Mouse (Mus musculus) heart, embryonic 15.5 days (tissue): ENCODE measurements at regions not wholly inside any gene's neighbourhood (a gene's known extent, or its start where the extent isn't known, plus 50 kb on each side); places are given as distances from the start of the nearest gene placed in this dataset.

ENCODE experiments used
- ATAC-seq: fragments of 200-750 bp; cut with Nextera tagmentation; replicated peaks from 2 replicates; pipeline ENCODE4 v1.8.0; 2017; ENCODE audit warnings: low read depth, moderate TSS enrichment; ENCODE audit not compliant: insufficient number of reproducible peaks, insufficient read depth, low FRiP score
- H3K27ac ChIP-seq: fragments of 300-500 bp; sonication (generic); 2 replicates; pipeline ENCODE4 v1.5.1; 2015; ENCODE audit warnings: mild to moderate bottlenecking, inconsistent platforms
- H3K27me3 ChIP-seq: fragments of 300-500 bp; sonication (generic); 2 replicates; pipeline ENCODE4 v1.6.1; 2015; ENCODE audit warnings: inconsistent platforms
- H3K36me3 ChIP-seq: fragments of 300-500 bp; sonication (generic); 2 replicates; pipeline ENCODE4 v1.6.1; 2015; ENCODE audit warnings: mild to moderate bottlenecking, inconsistent platforms
- H3K4me1 ChIP-seq: fragments of 300-500 bp; sonication (generic); replicated peaks from 2 replicates; pipeline ENCODE4 v1.6.1; 2015; ENCODE audit warnings: inconsistent platforms
- H3K4me2 ChIP-seq: fragments of 300-500 bp; sonication (generic); 2 replicates; pipeline ENCODE4 v1.6.1; 2015; ENCODE audit warnings: inconsistent platforms, mild to moderate bottlenecking, moderate library complexity
- H3K4me3 ChIP-seq: fragments of 300-500 bp; sonication (generic); 2 replicates; pipeline ENCODE4 v1.5.1; 2015; ENCODE audit warnings: mild to moderate bottlenecking, inconsistent platforms
- H3K9ac ChIP-seq: fragments of 300-500 bp; sonication (generic); 2 replicates; pipeline ENCODE4 v1.6.1; 2015; ENCODE audit warnings: mild to moderate bottlenecking, inconsistent platforms
- H3K9me3 ChIP-seq: fragments of 300-500 bp; sonication (generic); replicated peaks from 2 replicates; pipeline ENCODE4 v1.6.1; 2016; ENCODE audit warnings: inconsistent platforms
- WGBS: fragments of 180-500 bp; shearing (Covaris S2); methylation state at CpG from one replicate; pipeline ENCODE4 v1.1.7; 2015; ENCODE audit warnings: mixed read lengths; 5-methylcytosine and 5-hydroxymethylcytosine counted together

- H3K27ac ChIP-seq = peak overlapping the region; percentile 48
- no peaks in the 10 kb centered on the region for H3K36me3 ChIP-seq
- no peak; the same call in 1 of the 2 replicates for ATAC-seq
- no peaks in the 10 kb centered on the region for H3K9me3 ChIP-seq
- WGBS = 30% methylated on average over 9 of the region's 9 CpGs
- H3K4me1 ChIP-seq = 0 out of 2 replicates have a peak, but pooled peaks cover 2% of the 10 kb centered on the region
- no peaks in the 10 kb centered on the region for H3K27me3 ChIP-seq
- 0 out of 2 replicates have a peak overlapping the region, but pooled peaks have one; percentile 9 for H3K4me2 ChIP-seq
- no peak overlapping the region for H3K9ac ChIP-seq
- no peak overlapping the region for H3K4me3 ChIP-seq
Measured at GRCm38 (mm10) chr6:141091076-141091780, 157.8 kb upstream of the Pde3a start.

GRCm38 (mm10) chr6:141091781-141092140 is 157.3 kb upstream of the Pde3a start:
- H3K27ac ChIP-seq = peak overlapping the region; percentile 48
- no peaks in the 10 kb centered on the region for H3K27me3 ChIP-seq
- 60% methylated on average over 6 of the region's 6 CpGs for WGBS
- H3K4me3 ChIP-seq = no peak overlapping the region
- H3K4me1 ChIP-seq = 0 out of 2 replicates have a peak, but pooled peaks cover 2% of the 10 kb centered on the region
- no peaks in the 10 kb centered on the region for H3K36me3 ChIP-seq
- ATAC-seq = no peak
- H3K4me2 ChIP-seq = 0 out of 2 replicates have a peak overlapping the region, but pooled peaks have one; percentile 9
- H3K9ac ChIP-seq = no peak overlapping the region
- no peaks in the 10 kb centered on the region for H3K9me3 ChIP-seq

- Histone ChIP-seq H3K27me3 (no peaks in the 10 kb centered on the region), H3K9ac (no peak overlapping the region), H3K27ac (no peak overlapping the region), H3K9me3 (no peaks in the 10 kb centered on the region), H3K4me1 (no peaks in the 10 kb centered on the region), H3K4me2 (no peak overlapping the region), H3K36me3 (no peaks in the 10 kb centered on the region), H3K4me3 (no peak overlapping the region)
- WGBS = 48% methylated on average over 13 of the region's 13 CpGs
- ATAC-seq = no peak
Measured at GRCm38 (mm10) chr6:141097338-141098122, 151.5 kb upstream of the Pde3a start.

- no peaks in the 10 kb centered on the region for H3K27me3 ChIP-seq
- no peak overlapping the region for H3K4me3 ChIP-seq
- no peak overlapping the region for H3K4me2 ChIP-seq
- H3K4me1 ChIP-seq = no peaks in the 10 kb centered on the region
- no peak for ATAC-seq
- H3K9me3 ChIP-seq = no peaks in the 10 kb centered on the region
- no peaks in the 10 kb centered on the region for H3K36me3 ChIP-seq
- no peak overlapping the region for H3K27ac ChIP-seq
- 45% methylated on average over 5 of the region's 5 CpGs for WGBS
- H3K9ac ChIP-seq = no peak overlapping the region
Measured at GRCm38 (mm10) chr6:141118287-141118686, 130.8 kb upstream of the Pde3a start.

- no peak overlapping the region for H3K4me3 ChIP-seq
- H3K36me3 ChIP-seq = no peaks in the 10 kb centered on the region
- H3K4me1 ChIP-seq = no peaks in the 10 kb centered on the region
- H3K27me3 ChIP-seq = no peaks in the 10 kb centered on the region
- H3K27ac ChIP-seq = no peak overlapping the region
- no peak for ATAC-seq
- no peak overlapping the region for H3K9ac ChIP-seq
- H3K9me3 ChIP-seq = no peaks in the 10 kb centered on the region
- WGBS = 52% methylated on average over 10 of the region's 10 CpGs
- H3K4me2 ChIP-seq = no peak overlapping the region
Measured at GRCm38 (mm10) chr6:141126614-141127396, 122.3 kb upstream of the Pde3a start.

- Histone ChIP-seq H3K4me1 (no peaks in the 10 kb centered on the region), H3K9me3 (no peaks in the 10 kb centered on the region), H3K4me2 (no peak overlapping the region), H3K27me3 (no peaks in the 10 kb centered on the region), H3K9ac (no peak overlapping the region), H3K4me3 (no peak overlapping the region), H3K36me3 (no peaks in the 10 kb centered on the region), H3K27ac (no peak overlapping the region)
- ATAC-seq = no peak
- WGBS = 66% methylated on average over 1 of the region's 1 CpGs
Measured at GRCm38 (mm10) chr6:141129596-141129995, 119.5 kb upstream of the Pde3a start.

- H3K4me1 ChIP-seq = no peaks in the 10 kb centered on the region
- no peaks in the 10 kb centered on the region for H3K36me3 ChIP-seq
- no peaks in the 10 kb centered on the region for H3K27me3 ChIP-seq
- H3K27ac ChIP-seq = no peak overlapping the region
- H3K4me2 ChIP-seq = no peak overlapping the region
- no peaks in the 10 kb centered on the region for H3K9me3 ChIP-seq
- no peak overlapping the region for H3K4me3 ChIP-seq
- WGBS = 42% methylated on average over 6 of the region's 6 CpGs
- H3K9ac ChIP-seq = no peak overlapping the region
- no peak for ATAC-seq
Measured at GRCm38 (mm10) chr6:141134176-141134575, 114.9 kb upstream of the Pde3a start.

- H3K9ac ChIP-seq = no peak overlapping the region
- H3K27me3 ChIP-seq = no peaks in the 10 kb centered on the region
- 71% methylated on average over 12 of the region's 12 CpGs for WGBS
Measured at GRCm38 (mm10) chr6:141136664-141137375, 112.2 kb upstream of the Pde3a start.

GRCm38 (mm10) chr6:141141016-141141415 is 108.1 kb upstream of the Pde3a start:
- H3K4me2 ChIP-seq = peak overlapping the region; percentile 34; the same call in 1 of the 2 replicates
- ATAC-seq = no peak
- H3K4me1 ChIP-seq = no peaks in the 10 kb centered on the region
- no peaks in the 10 kb centered on the region for H3K27me3 ChIP-seq
- H3K9ac ChIP-seq = no peak overlapping the region
- H3K9me3 ChIP-seq = no peaks in the 10 kb centered on the region
- no peak overlapping the region for H3K27ac ChIP-seq
- H3K4me3 ChIP-seq = peak overlapping the region; percentile 21; the same call in 1 of the 2 replicates
- no peaks in the 10 kb centered on the region for H3K36me3 ChIP-seq
- 50% methylated on average over 22 of the region's 22 CpGs for WGBS

More at GRCm38 (mm10) chr6:141136664-141137375, 112.2 kb upstream of the Pde3a start:
- ATAC-seq = no peak
- no peak overlapping the region for H3K4me3 ChIP-seq
- H3K4me2 ChIP-seq = no peak overlapping the region
- H3K9me3 ChIP-seq = no peaks in the 10 kb centered on the region
- H3K27ac ChIP-seq = no peak overlapping the region
- no peaks in the 10 kb centered on the region for H3K4me1 ChIP-seq
- H3K36me3 ChIP-seq = no peaks in the 10 kb centered on the region

- Histone ChIP-seq H3K4me1 (no peaks in the 10 kb centered on the region), H3K4me2 (no peak overlapping the region), H3K4me3 (no peak overlapping the region), H3K27me3 (no peaks in the 10 kb centered on the region), H3K9ac (no peak overlapping the region), H3K9me3 (no peaks in the 10 kb centered on the region), H3K36me3 (no peaks in the 10 kb centered on the region), H3K27ac (no peak overlapping the region)
- 71% methylated on average over 5 of the region's 5 CpGs for WGBS
- no peak for ATAC-seq
Measured at GRCm38 (mm10) chr6:141148417-141149169, 100.5 kb upstream of the Pde3a start.
